Mouse (Mus musculus): ENCODE results near the gene Tenm3. TPM values are rescaled to one million over a fixed set of nuclear protein-coding genes. Genes with fewer than 3 reads are reported as not detected.

Gene Tenm3
- total and polyA plus RNA-seq, 3 experiments = 0.03 to 0.08 (median 0.07) TPM

GRCm38 (mm10) chr8:48410916-48411315 is 432.8 kb downstream of the Tenm3 start:
- DNase-seq (ENCODE audit: extremely low read depth) = no peak
- no peaks in the 10 kb centered on the region for H3K27me3 ChIP-seq (replicated peaks)
- in situ Hi-C loops (cut with MboI; ENCODE audit: low pct_ligation_motif_present, low pct_unique_long_range_greater_than_20kb, low sequenced_read_pairs) (no loop called here), dilution Hi-C loops (cut with MboI; ENCODE audit: extremely low pct_ligation_motif_present, extremely low pct_unique_long_range_greater_than_20kb, low sequenced_read_pairs) (no loop called here)
- H3K4me2 ChIP-seq (ENCODE audit: insufficient read depth, low read depth, poor library complexity, severe bottlenecking) = no peak overlapping the region
- no peak overlapping the region for H3K4me3 ChIP-seq (replicated peaks in 1 of 3; ENCODE audit: low read depth in 2 of 3, low read length in 2 of 3, poor library complexity in 1 of 3)
- no peak overlapping the region for H3K27ac ChIP-seq (ENCODE audit: insufficient read depth, low read depth)
- TF ChIP-seq MAFK (IDR thresholded peaks at IDR 0.05; ENCODE audit: insufficient replicate concordance, low read length) (no peak), NELFE (IDR thresholded peaks at IDR 0.05; ENCODE audit: low read depth, low read length) (no peak), IRF4 (IDR thresholded peaks at IDR 0.05; ENCODE audit: low read depth, low read length) (no peak), JUND (conservative IDR thresholded peaks at IDR 0.05; ENCODE audit: low read depth, low read length) (no peak), CTCF (conservative IDR thresholded peaks at IDR 0.05 in 1 of 2, IDR thresholded peaks at IDR 0.05 in 1 of 2; ENCODE audit: low read depth in 2 of 2, low read length in 2 of 2) (no peak)
- H3K79me2 ChIP-seq (replicated peaks; ENCODE audit: control insufficient read depth, extremely low read depth, insufficient read depth, poor library complexity, severe bottlenecking) = no peaks in the 10 kb centered on the region
- H3K9ac ChIP-seq (ENCODE audit: insufficient read depth, low read depth) = no peak overlapping the region
- no peaks in the 10 kb centered on the region for H3K36me3 ChIP-seq (replicated peaks in 1 of 2; ENCODE audit: control insufficient read depth in 1 of 2, insufficient read depth in 1 of 2, low read length in 1 of 2)
- H3K4me1 ChIP-seq (ENCODE audit: control insufficient read depth in 1 of 2, insufficient read depth in 2 of 2) = no peaks in the 10 kb centered on the region
- H3K9me3 ChIP-seq (replicated peaks; ENCODE audit: low read length) = peaks cover 56% of the 10 kb centered on the region

- H3K4me1 ChIP-seq (ENCODE audit: control insufficient read depth in 1 of 2, insufficient read depth in 2 of 2) = no peaks in the 10 kb centered on the region
- H3K4me3 ChIP-seq (replicated peaks in 1 of 3; ENCODE audit: low read depth in 2 of 3, low read length in 2 of 3, poor library complexity in 1 of 3) = no peak overlapping the region
- H3K36me3 ChIP-seq (replicated peaks in 1 of 2; ENCODE audit: control insufficient read depth in 1 of 2, insufficient read depth in 1 of 2, low read length in 1 of 2) = no peaks in the 10 kb centered on the region
- H3K9me3 ChIP-seq (replicated peaks; ENCODE audit: low read length) = peaks cover 60% of the 10 kb centered on the region
- TF ChIP-seq POLR2AphosphoS2 (IDR thresholded peaks at IDR 0.05; ENCODE audit: low read depth, low read length) (no peak), MEF2A (IDR thresholded peaks at IDR 0.05; ENCODE audit: borderline replicate concordance, low read depth, low read length) (no peak), JUN (IDR thresholded peaks at IDR 0.05; ENCODE audit: insufficient read depth, low read depth, low read length) (no peak), RAD21 (IDR thresholded peaks at IDR 0.05; ENCODE audit: low read depth, low read length) (no peak), PAX5 (IDR thresholded peaks at IDR 0.05; ENCODE audit: low read length) (no peak), RCOR1 (conservative IDR thresholded peaks at IDR 0.05; ENCODE audit: low read depth, low read length) (no peak), IRF4 (IDR thresholded peaks at IDR 0.05; ENCODE audit: low read depth, low read length) (no peak), ZMIZ1 (IDR thresholded peaks at IDR 0.05; ENCODE audit: low read depth, low read length) (no peak), ETS1 (conservative IDR thresholded peaks at IDR 0.05; ENCODE audit: low read depth, low read length) (no peak), KAT2A (IDR thresholded peaks at IDR 0.05; ENCODE audit: insufficient replicate concordance, low read length) (no peak), MAX (IDR thresholded peaks at IDR 0.05; ENCODE audit: low read length) (no peak), NRF1 (IDR thresholded peaks at IDR 0.05; ENCODE audit: low read depth, low read length) (no peak), GABPA (IDR thresholded peaks at IDR 0.05; ENCODE audit: insufficient replicate concordance, low read depth, low read length) (no peak), HCFC1 (IDR thresholded peaks at IDR 0.05; ENCODE audit: low read depth, low read length) (no peak), E2F4 (IDR thresholded peaks at IDR 0.05; ENCODE audit: insufficient replicate concordance, low read depth, low read length) (no peak), CTCF (conservative IDR thresholded peaks at IDR 0.05 in 1 of 2, IDR thresholded peaks at IDR 0.05 in 1 of 2; ENCODE audit: low read depth in 2 of 2, low read length in 2 of 2) (no peak), ZC3H11A (IDR thresholded peaks at IDR 0.05; ENCODE audit: low read depth, low read length) (no peak), EP300 (IDR thresholded peaks at IDR 0.05; ENCODE audit: low read length) (no peak)
- no peaks in the 10 kb centered on the region for H3K79me2 ChIP-seq (replicated peaks; ENCODE audit: control insufficient read depth, extremely low read depth, insufficient read depth, poor library complexity, severe bottlenecking)
- no peak overlapping the region for H3K4me2 ChIP-seq (ENCODE audit: insufficient read depth, low read depth, poor library complexity, severe bottlenecking)
- dilution Hi-C loops (cut with MboI; ENCODE audit: extremely low pct_ligation_motif_present, extremely low pct_unique_long_range_greater_than_20kb, low sequenced_read_pairs) = no loop called here
- no peak for DNase-seq (ENCODE audit: extremely low read depth)
- no peak overlapping the region for H3K9ac ChIP-seq (ENCODE audit: insufficient read depth, low read depth)
- H3K27me3 ChIP-seq (replicated peaks) = no peaks in the 10 kb centered on the region
- H3K27ac ChIP-seq (ENCODE audit: insufficient read depth, low read depth) = no peak overlapping the region
- in situ Hi-C loops (cut with MboI; ENCODE audit: low pct_ligation_motif_present, low pct_unique_long_range_greater_than_20kb, low sequenced_read_pairs) = no loop called here
These were observed 443.2 kb downstream of the Tenm3 start for GRCm38 (mm10) chr8:48400572-48400972.

Measured in CH12.LX (cell line).